Comparison of ENCODE assay signal across 14 mouse cellular contexts in genomic region chr16:96846113-96846512, GRCm38 (mm10).
A peak's percentile ranks its signal among the peaks of the same experiment; 100 is the strongest.
DNase-seq lines count a peak whose midpoint lies in the region; ATAC-seq and TF ChIP-seq lines count a peak whose summit lies in the region.
"Had no signal": no experiment of that assay in that cellular context is flagged by ENCODE, and none has a peak within 500 bp of the region (broad histone marks: within the 10 kb centered on the region; RNA-seq: fewer than 3 reads in every experiment).

No protein-coding gene starts in this region.

- peak; percentile 53 for DNase-seq in ES-CJ7 (ENCODE audit: low read depth, low spot score)
- peak; percentile 69 for DNase-seq in brain, adult 2 months (ENCODE audit: low read depth, low spot score)
- no peak for DNase-seq in adrenal gland, postnatal 4 days (ENCODE audit: low spot score in 2 of 2)
- no peak for DNase-seq in gastrocnemius, adult 2 months
- DNase-seq: cerebellum, postnatal 25 days; kidney, adult 18-20 months; layer of hippocampus, postnatal 36 days; lung, postnatal 10 days had no signal

- 14% methylated on average over 3 of the region's 3 CpGs for WGBS in forebrain, embryonic 16.5 days
- 51% methylated on average over 3 of the region's 3 CpGs for WGBS in midbrain, embryonic 12.5 days
- 54% methylated on average over 3 of the region's 3 CpGs for WGBS in intestine, embryonic 15.5 days

- H3K4me2 ChIP-seq in forebrain, embryonic 16.5 days (ENCODE audit: low read length) = no peak overlapping the region
- H3K4me2 ChIP-seq in midbrain, embryonic 12.5 days (replicated peaks) = no peak overlapping the region
- H3K4me2 ChIP-seq in intestine, embryonic 15.5 days (replicated peaks) = no peak overlapping the region
- H3K4me2 ChIP-seq: heart, embryonic 12.5 days had no signal

- no peaks in the 10 kb centered on the region for H3K9me3 ChIP-seq in forebrain, embryonic 16.5 days (ENCODE audit: control insufficient read depth, low read length)
- no peaks in the 10 kb centered on the region for H3K9me3 ChIP-seq in midbrain, embryonic 12.5 days
- H3K9me3 ChIP-seq in intestine, embryonic 15.5 days = no peaks in the 10 kb centered on the region
- H3K9me3 ChIP-seq: heart, embryonic 12.5 days had no signal

- H3K4me3 ChIP-seq in forebrain, embryonic 16.5 days (replicated peaks; ENCODE audit: low read length) = no peak overlapping the region
- H3K4me3 ChIP-seq in midbrain, embryonic 12.5 days = no peak overlapping the region
- H3K4me3 ChIP-seq in intestine, embryonic 15.5 days (replicated peaks) = no peak overlapping the region
- H3K4me3 ChIP-seq in gastrocnemius, adult 2 months = no peak overlapping the region
- H3K4me3 ChIP-seq: heart, embryonic 12.5 days had no signal

- no peaks in the 10 kb centered on the region for H3K27me3 ChIP-seq in forebrain, embryonic 16.5 days (replicated peaks; ENCODE audit: control insufficient read depth, insufficient read depth, low read length)
- H3K27me3 ChIP-seq in midbrain, embryonic 12.5 days = no peaks in the 10 kb centered on the region
- H3K27me3 ChIP-seq in intestine, embryonic 15.5 days (replicated peaks) = no peaks in the 10 kb centered on the region
- H3K27me3 ChIP-seq: heart, embryonic 12.5 days had no signal

- intact Hi-C loops in gastrocnemius, adult 2 months (cut with DNase I) = no loop called here

- peak; percentile 82 for ATAC-seq in forebrain, embryonic 16.5 days
- peak; percentile 72 for ATAC-seq in midbrain, embryonic 12.5 days (ENCODE audit: low FRiP score, low read depth)
- no peak for ATAC-seq in activated CD4-positive, CD25-positive, alpha-beta regulatory T cell, adult 4 months
- no peak for ATAC-seq in intestine, embryonic 15.5 days

- TF ChIP-seq CTCF in gastrocnemius, adult 2 months (IDR thresholded peaks at IDR 0.05) = no peak

- peaks cover 30% of the 10 kb centered on the region for H3K4me1 ChIP-seq in forebrain, embryonic 16.5 days (replicated peaks; ENCODE audit: control insufficient read depth, insufficient read depth, low read length)
- H3K4me1 ChIP-seq in midbrain, embryonic 12.5 days = peaks cover 35% of the 10 kb centered on the region
- H3K4me1 ChIP-seq in intestine, embryonic 15.5 days (replicated peaks) = no peaks in the 10 kb centered on the region
- H3K4me1 ChIP-seq: heart, embryonic 12.5 days had no signal

- no peaks in the 10 kb centered on the region for H3K36me3 ChIP-seq in forebrain, embryonic 16.5 days (ENCODE audit: control insufficient read depth, insufficient read depth)
- no peaks in the 10 kb centered on the region for H3K36me3 ChIP-seq in midbrain, embryonic 12.5 days
- no peaks in the 10 kb centered on the region for H3K36me3 ChIP-seq in intestine, embryonic 15.5 days
- H3K36me3 ChIP-seq: G1E; heart, embryonic 12.5 days had no signal

- H3K9ac ChIP-seq in forebrain, embryonic 16.5 days (replicated peaks; ENCODE audit: low read depth, low read length) = no peak overlapping the region
- H3K9ac ChIP-seq in midbrain, embryonic 12.5 days (replicated peaks) = no peak overlapping the region
- no peak overlapping the region for H3K9ac ChIP-seq in intestine, embryonic 15.5 days
- H3K9ac ChIP-seq: heart, embryonic 12.5 days had no signal

- H3K27ac ChIP-seq in forebrain, embryonic 16.5 days (ENCODE audit: low read length) = peak overlapping the region; percentile 84
- H3K27ac ChIP-seq in midbrain, embryonic 12.5 days (replicated peaks) = peak overlapping the region; percentile 31
- H3K27ac ChIP-seq in intestine, embryonic 15.5 days = no peak overlapping the region
- H3K27ac ChIP-seq in gastrocnemius, adult 2 months = no peak overlapping the region

Comparison
In these comparisons a context has a peak if more than half of its experiments do, and no peak if none do; other contexts are left out.
1. DNase-seq: peak in ES-CJ7 (single experiment) and brain, adult 2 months (single experiment); none in adrenal gland, postnatal 4 days (0 of 2) and gastrocnemius, adult 2 months (single experiment).
2. ATAC-seq: peak in forebrain, embryonic 16.5 days (single experiment) and midbrain, embryonic 12.5 days (single experiment); none in activated CD4-positive, CD25-positive, alpha-beta regulatory T cell, adult 4 months (single experiment) and intestine, embryonic 15.5 days (single experiment).
3. H3K27ac ChIP-seq: peak in forebrain, embryonic 16.5 days (single experiment) and midbrain, embryonic 12.5 days (single experiment); none in intestine, embryonic 15.5 days (single experiment) and gastrocnemius, adult 2 months (single experiment).